Mouse (Mus musculus): ENCODE data around the gene Cenpi. TPM values are rescaled to one million over a fixed set of nuclear protein-coding genes. Genes with fewer than 3 reads are reported as not detected.

Cenpi gene
- polyA plus RNA-seq (2016; fragmentation: Nextera tagmentation; extraction: Ambion mirVana): 26.2 and 28.8 TPM in 2 replicates

- peak within 1 kb of the TSS; percentile 46 for H3K4me2 ChIP-seq
- H3K36me3 ChIP-seq (replicated peaks): peaks cover 9% of the 10 kb centered on the region; the same call in 1 of the 2 replicates
- H3K9me3 ChIP-seq: no peaks in the 10 kb centered on the region
- H3K4me3 ChIP-seq (replicated peaks): peak within 1 kb of the TSS; percentile 43
- ATAC-seq (ENCODE audit: low FRiP score): peak; percentile 97
- peaks cover 4% of the 10 kb centered on the region; the same call in 1 of the 2 replicates for H3K4me1 ChIP-seq
- H3K27ac ChIP-seq: no peak within 1 kb of the TSS
- H3K27me3 ChIP-seq: no peaks in the 10 kb centered on the region
- H3K9ac ChIP-seq: peak within 1 kb of the TSS; percentile 42; the same call in 1 of the 2 replicates
- 25% methylated on average over 36 of the region's 36 CpGs for WGBS
These were observed at the start of gene Cenpi for GRCm38 (mm10) chrX:134307534-134308274. TSS of gene Cenpi (plus strand) at chrX:134308084.

DNA sequence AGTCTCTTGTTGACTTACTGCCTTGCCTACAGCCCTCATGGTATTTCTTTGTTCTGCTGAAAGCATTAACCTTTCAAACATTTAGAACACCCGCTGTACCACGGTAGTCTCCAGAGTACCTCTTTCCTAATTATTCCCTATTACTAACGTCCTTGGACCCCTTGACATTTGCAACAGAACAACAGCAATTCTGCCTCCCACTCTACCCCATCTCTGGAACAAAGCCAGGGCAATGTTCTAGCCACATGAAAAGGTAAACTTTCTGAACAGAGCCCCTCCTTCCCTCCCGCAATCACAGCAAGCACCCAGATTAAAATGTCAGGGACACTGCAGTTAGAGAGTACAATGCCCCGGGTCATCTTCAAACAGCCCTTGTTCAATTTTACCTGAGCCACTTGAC is 46.7 kb upstream of the Cenpi start:
- no peaks in the 10 kb centered on the region for H3K27me3 ChIP-seq
- ATAC-seq (ENCODE audit: low FRiP score): no peak
- no peak overlapping the region for H3K27ac ChIP-seq
- WGBS: 52% methylated on average over 5 of the region's 5 CpGs
- H3K4me3 ChIP-seq (replicated peaks): no peak overlapping the region
- no peaks in the 10 kb centered on the region for H3K9me3 ChIP-seq
- no peak overlapping the region for H3K4me2 ChIP-seq
- no peak overlapping the region for H3K9ac ChIP-seq
- H3K4me1 ChIP-seq: no peaks in the 10 kb centered on the region
- H3K36me3 ChIP-seq (replicated peaks): no peaks in the 10 kb centered on the region; the same call in 1 of the 2 replicates

GRCm38 (mm10) chrX:134262129-134262528 is 45.8 kb upstream of the Cenpi start:
- no peaks in the 10 kb centered on the region; the same call in 1 of the 2 replicates for H3K36me3 ChIP-seq (replicated peaks)
- no peak overlapping the region for H3K4me2 ChIP-seq
- H3K27me3 ChIP-seq: no peaks in the 10 kb centered on the region
- WGBS: 73% methylated on average over 11 of the region's 11 CpGs
- no peak overlapping the region for H3K4me3 ChIP-seq (replicated peaks)
- H3K4me1 ChIP-seq: no peaks in the 10 kb centered on the region
- no peak overlapping the region for H3K9ac ChIP-seq
- no peak overlapping the region for H3K27ac ChIP-seq
- H3K9me3 ChIP-seq: no peaks in the 10 kb centered on the region
- ATAC-seq (ENCODE audit: low FRiP score): no peak

- Histone ChIP-seq H3K9ac (no peak overlapping the region), H3K4me2 (peak overlapping the region; percentile 49; the same call in 1 of the 2 replicates), H3K27ac (no peak overlapping the region), H3K4me1 (no peaks in the 10 kb centered on the region), H3K27me3 (0 out of 2 replicates have a peak, but pooled peaks cover 8% of the 10 kb centered on the region), H3K9me3 (no peaks in the 10 kb centered on the region), H3K36me3 (replicated peaks) (no peaks in the 10 kb centered on the region), H3K4me3 (replicated peaks) (no peak overlapping the region)
- 23% methylated on average over 6 of the region's 6 CpGs for WGBS
- peak; percentile 42; the same call in 1 of the 2 replicates for ATAC-seq (ENCODE audit: low FRiP score)
These were observed 32.2 kb upstream of the Cenpi start for GRCm38 (mm10) chrX:134275715-134276114.

- Histone ChIP-seq H3K4me1 (no peaks in the 10 kb centered on the region), H3K27me3 (0 out of 2 replicates have a peak, but pooled peaks cover 8% of the 10 kb centered on the region), H3K4me2 (peak within 1 kb of the TSS; percentile 49), H3K36me3 (replicated peaks) (no peaks in the 10 kb centered on the region), H3K9ac (no peak within 1 kb of the TSS), H3K27ac (peak within 1 kb of the TSS; percentile 53; the same call in 1 of the 2 replicates), H3K4me3 (replicated peaks) (peak within 1 kb of the TSS; percentile 38), H3K9me3 (no peaks in the 10 kb centered on the region)
- ATAC-seq (ENCODE audit: low FRiP score): peak; percentile 89
- 26% methylated on average over 19 of the region's 26 CpGs for WGBS
These were observed 31.4 kb upstream of the Cenpi start, which contains the start of gene Trmt2b for GRCm38 (mm10) chrX:134276275-134277160. TSS of gene Trmt2b (minus strand) at chrX:134276984.

DNA sequence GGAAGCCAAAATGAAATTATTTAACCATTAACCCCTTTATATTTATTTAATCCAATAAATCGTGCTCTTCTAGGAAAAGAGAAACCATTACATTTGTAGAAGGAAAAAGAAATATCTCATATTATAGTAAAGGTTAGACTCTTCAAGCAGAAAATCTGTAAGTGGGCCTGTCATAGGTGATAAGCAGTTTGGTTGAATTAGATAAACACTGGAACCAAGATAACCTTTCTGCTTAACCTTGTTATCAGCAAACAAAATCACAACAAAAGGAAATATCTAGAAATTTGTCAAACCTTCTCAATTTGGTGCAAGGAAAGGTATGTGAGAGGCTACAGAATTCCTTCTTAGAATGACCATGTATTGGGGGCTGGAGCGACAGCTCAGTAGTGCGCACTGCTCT is 27.4 kb upstream of the Cenpi start:
- Histone ChIP-seq H3K9ac (no peak overlapping the region), H3K4me3 (replicated peaks) (no peak overlapping the region), H3K9me3 (no peaks in the 10 kb centered on the region), H3K27me3 (0 out of 2 replicates have a peak, but pooled peaks cover 8% of the 10 kb centered on the region), H3K4me1 (no peaks in the 10 kb centered on the region), H3K36me3 (replicated peaks) (no peaks in the 10 kb centered on the region), H3K4me2 (no peak overlapping the region), H3K27ac (no peak overlapping the region)
- 82% methylated on average over 3 of the region's 3 CpGs for WGBS
- no peak for ATAC-seq (ENCODE audit: low FRiP score)

DNA sequence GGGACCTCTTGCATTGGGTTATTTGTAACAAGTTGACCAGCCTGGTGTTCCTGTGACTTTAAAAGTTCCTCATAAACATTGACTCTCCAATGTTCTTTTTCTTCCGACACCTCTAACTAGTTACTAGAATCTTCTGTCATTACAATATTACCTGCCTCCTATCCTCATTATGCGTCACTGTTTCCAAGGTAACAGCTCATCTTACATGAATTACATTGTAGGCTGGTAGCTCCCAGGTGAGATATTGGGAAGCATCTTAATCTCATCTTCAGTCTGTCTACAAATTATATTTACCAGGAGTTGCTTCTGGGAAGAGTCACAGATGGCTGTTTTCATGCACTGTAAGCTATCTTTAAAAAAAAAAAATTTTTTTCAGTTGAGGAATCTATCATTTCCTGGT is 22.8 kb upstream of the Cenpi start:
- Histone ChIP-seq H3K36me3 (replicated peaks) (no peaks in the 10 kb centered on the region), H3K27me3 (0 out of 2 replicates have a peak, but pooled peaks cover 6% of the 10 kb centered on the region)

GRCm38 (mm10) chrX:134285791-134286190 is 22.1 kb upstream of the Cenpi start:
- Histone ChIP-seq H3K27me3 (0 out of 2 replicates have a peak, but pooled peaks cover 4% of the 10 kb centered on the region), H3K4me1 (no peaks in the 10 kb centered on the region), H3K4me2 (no peak overlapping the region), H3K4me3 (replicated peaks) (no peak overlapping the region), H3K9me3 (no peaks in the 10 kb centered on the region), H3K9ac (no peak overlapping the region), H3K36me3 (replicated peaks) (no peaks in the 10 kb centered on the region), H3K27ac (no peak overlapping the region)
- peak; percentile 69; the same call in 1 of the 2 replicates for ATAC-seq (ENCODE audit: low FRiP score)
- 33% methylated on average over 4 of the region's 4 CpGs for WGBS

More for the DNA sequence above, 22.8 kb upstream of the Cenpi start:
- H3K9me3 ChIP-seq: no peaks in the 10 kb centered on the region
- ATAC-seq (ENCODE audit: low FRiP score): no peak
- H3K9ac ChIP-seq: no peak overlapping the region
- WGBS: 90% methylated on average over 2 of the region's 2 CpGs
- no peak overlapping the region for H3K27ac ChIP-seq
- no peak overlapping the region for H3K4me2 ChIP-seq
- H3K4me3 ChIP-seq (replicated peaks): no peak overlapping the region
- no peaks in the 10 kb centered on the region for H3K4me1 ChIP-seq

DNA sequence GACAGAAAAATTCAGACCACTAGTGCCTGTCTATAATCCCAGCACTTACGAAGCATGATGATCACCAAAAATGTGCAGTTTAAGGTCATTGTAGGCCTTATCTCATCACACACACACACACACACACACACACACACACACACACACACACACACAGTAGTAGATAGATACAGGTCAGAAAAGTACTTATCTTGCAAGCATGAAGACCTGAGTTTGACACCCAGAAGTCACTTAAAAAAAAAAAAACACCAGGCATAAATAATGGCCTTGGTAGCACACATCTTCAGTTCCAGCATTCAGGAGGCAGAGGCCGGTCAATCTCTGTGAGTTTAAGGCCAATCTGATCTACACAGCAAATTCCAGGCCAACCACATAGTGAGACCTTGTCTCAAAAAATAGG is 20.6 kb upstream of the Cenpi start:
- Histone ChIP-seq H3K36me3 (replicated peaks) (no peaks in the 10 kb centered on the region), H3K4me2 (no peak overlapping the region), H3K4me1 (no peaks in the 10 kb centered on the region), H3K27ac (no peak overlapping the region), H3K27me3 (peaks cover 8% of the 10 kb centered on the region; the same call in 1 of the 2 replicates), H3K9me3 (no peaks in the 10 kb centered on the region), H3K9ac (no peak overlapping the region), H3K4me3 (replicated peaks) (no peak overlapping the region)
- no peak for ATAC-seq (ENCODE audit: low FRiP score)
- WGBS: 95% methylated on average over 2 of the region's 2 CpGs

DNA sequence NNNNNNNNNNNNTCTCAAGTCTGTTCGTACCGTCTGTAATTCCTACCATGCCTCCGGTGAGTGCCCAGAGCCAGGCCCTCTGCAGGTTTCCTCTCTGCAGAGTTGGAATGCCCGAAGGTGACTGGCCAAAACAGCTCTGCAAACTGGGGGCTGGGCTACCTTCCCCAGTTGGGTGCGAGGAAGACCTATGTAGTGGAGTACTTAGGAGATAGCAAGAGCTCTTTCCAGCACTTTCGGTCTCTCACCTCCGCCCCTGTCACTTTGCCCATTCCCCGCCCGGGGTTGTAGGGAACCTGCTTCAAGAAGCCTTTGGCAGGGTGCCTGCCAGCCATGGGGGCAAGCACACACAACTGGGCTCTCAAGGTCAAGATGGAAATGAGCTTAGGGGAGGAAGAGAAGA is 11.6 kb upstream of the Cenpi start:
- no peaks in the 10 kb centered on the region for H3K9me3 ChIP-seq
- H3K27me3 ChIP-seq: peaks cover 20% of the 10 kb centered on the region
- 26% methylated on average over 9 of the region's 9 CpGs for WGBS
- 0 out of 2 replicates have a peak, but pooled peaks have one; percentile 18 for ATAC-seq (ENCODE audit: low FRiP score)
- H3K36me3 ChIP-seq (replicated peaks): no peaks in the 10 kb centered on the region
- H3K9ac ChIP-seq: peak overlapping the region; percentile 63
- 0 out of 2 replicates have a peak overlapping the region, but pooled peaks have one; percentile 25 for H3K27ac ChIP-seq
- peak overlapping the region; percentile 48 for H3K4me3 ChIP-seq (replicated peaks)
- 0 out of 2 replicates have a peak, but pooled peaks cover 3% of the 10 kb centered on the region for H3K4me1 ChIP-seq
- H3K4me2 ChIP-seq: peak overlapping the region; percentile 52

DNA sequence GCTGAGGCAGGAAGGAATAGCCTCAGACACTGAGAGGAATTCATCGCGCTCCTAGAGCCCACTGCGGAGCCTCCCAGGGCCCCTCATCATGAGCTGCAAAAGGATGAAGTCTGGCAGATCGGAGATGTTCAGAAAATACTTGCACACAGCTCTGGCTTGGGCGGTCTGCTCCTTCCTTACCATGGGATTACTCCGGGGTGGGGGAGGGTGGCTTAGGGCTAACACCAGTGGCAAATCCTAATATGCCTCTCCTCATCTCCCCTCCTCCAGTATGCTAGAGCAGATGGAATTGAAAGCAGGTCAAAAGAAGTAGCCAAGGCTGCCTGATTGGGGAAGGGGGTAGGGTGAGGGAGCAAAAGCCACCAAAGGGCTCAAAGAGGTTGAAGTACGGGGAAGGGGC is 11.1 kb upstream of the Cenpi start:
- peak overlapping the region; percentile 48 for H3K4me3 ChIP-seq (replicated peaks)
- H3K4me1 ChIP-seq: 0 out of 2 replicates have a peak, but pooled peaks cover 3% of the 10 kb centered on the region
- H3K27ac ChIP-seq: 0 out of 2 replicates have a peak overlapping the region, but pooled peaks have one; percentile 25
- no peaks in the 10 kb centered on the region for H3K9me3 ChIP-seq
- peak; percentile 62; the same call in 1 of the 2 replicates for ATAC-seq (ENCODE audit: low FRiP score)
- H3K9ac ChIP-seq: peak overlapping the region; percentile 63
- no peaks in the 10 kb centered on the region for H3K36me3 ChIP-seq (replicated peaks)
- 27% methylated on average over 7 of the region's 7 CpGs for WGBS
- H3K27me3 ChIP-seq: peaks cover 20% of the 10 kb centered on the region
- peak overlapping the region; percentile 52 for H3K4me2 ChIP-seq
